In genomic region chr5:65875269-65875668, GRCm38 (mm10) we compare ENCODE assay signal across 18 mouse cellular contexts. TPM values are rescaled to one million over a fixed set of nuclear protein-coding genes. Genes with fewer than 3 reads are reported as not detected.
"Had no signal": no experiment of that assay in that cellular context is flagged by ENCODE, and none has a peak within 500 bp of the region (broad histone marks: within the 10 kb centered on the region; RNA-seq: fewer than 3 reads in every experiment).

No protein-coding gene starts in this region.

- DNase-seq: forebrain, postnatal 0 days; gastrocnemius, postnatal 25 days; heart, adult 2 months; heart, postnatal 4 days; kidney, adult 18-20 months; kidney, adult 8-10 months; kidney, postnatal 10 days; kidney, postnatal 25 days; kidney, postnatal 4 days; liver had no signal

RNA-seq across cellular contexts. Expression of gene Chrna9, which starts 59.5 kb away (rescaled TPM):
- polyA plus RNA-seq: forebrain, postnatal 0 days; heart, adult 2 months; heart, embryonic 11.5 days; heart, embryonic 13.5 days; heart, postnatal 0 days; hindbrain, embryonic 14.5 days; hindbrain, embryonic 16.5 days; intestine, embryonic 15.5 days; intestine, postnatal 0 days; liver, embryonic 11.5 days had no signal
